Mouse (Mus musculus) 416B (cell line): Measurements from ENCODE around the gene Cd55.
"Not testable (repeated sequence)": the region's sequence is repeated elsewhere in the genome, so short reads cannot be mapped to it uniquely, and the experiment has no call there.

ENCODE experiments used
- DNase-seq: peaks from one replicate; pipeline ENCODE4 v3.0.0; 2011; ENCODE audit warnings: low read depth

Cd55 gene

GRCm38 (mm10) chr1:130427175-130427853 is 35.2 kb downstream of the Cd55 start:
- not testable (repeated sequence) for DNase-seq

- DNase-seq, result peak; percentile 5
These were observed 39.9 kb downstream of the Cd55 start, which contains the start of gene Cd55b for GRCm38 (mm10) chr1:130422664-130423111. Cd55b (minus strand) TSS chr1:130423009.

- not testable (repeated sequence) for DNase-seq
These were observed 40.5 kb downstream of the Cd55 start for GRCm38 (mm10) chr1:130422033-130422432.

- peak; percentile 55 for DNase-seq
These were observed 65.4 kb downstream of the Cd55 start for GRCm38 (mm10) chr1:130397109-130397508.
